Mouse (Mus musculus) MEL (cell line): ENCODE measurements at regions not wholly inside any gene's neighbourhood (a gene's known extent, or its start where the extent isn't known, plus 50 kb on each side); places are given as distances from the start of the nearest gene placed in this dataset.

Experiments used
- CTCF ChIP-seq, 3 experiments: IDR thresholded peaks in 2 of 3; conservative IDR thresholded peaks in 1 of 3; 2 replicates each; pipeline ENCODE4 v1.5.1; 2011 to 2012; ENCODE audit warnings: low read length in 3 of 3, low read depth in 2 of 3, mild to moderate bottlenecking in 2 of 3, improper control_type of control experiment in 1 of 3, inconsistent platforms in 1 of 3, mixed read lengths in 1 of 3, moderate library complexity in 1 of 3; ENCODE audit not compliant: control insufficient read depth in 1 of 3, insufficient read depth in 1 of 3, poor library complexity in 1 of 3, severe bottlenecking in 1 of 3
- ETS1 ChIP-seq: IDR thresholded peaks from 2 replicates; pipeline ENCODE4 v1.6.1; 2012; ENCODE audit warnings: low read depth, mild to moderate bottlenecking, inconsistent platforms, low read length, improper control_type of control experiment, moderate library complexity
- GATA1 ChIP-seq: IDR thresholded peaks from 2 replicates; pipeline ENCODE4 v1.6.1; 2011; ENCODE audit warnings: low read depth, low read length, improper control_type of control experiment
- MAFK ChIP-seq: IDR thresholded peaks from 2 replicates; pipeline ENCODE4 v1.6.1; 2011; ENCODE audit warnings: low read depth, mild to moderate bottlenecking, low read length, improper control_type of control experiment, borderline replicate concordance
- MEF2A ChIP-seq: IDR thresholded peaks from 2 replicates; pipeline ENCODE4 v1.6.1; 2014; ENCODE audit warnings: low read depth, mild to moderate bottlenecking, inconsistent platforms, low read length, improper control_type of control experiment; ENCODE audit not compliant: poor library complexity, insufficient replicate concordance, severe bottlenecking; ENCODE audit errors: extremely low read depth
- MYB ChIP-seq: IDR thresholded peaks from 2 replicates; pipeline ENCODE4 v1.6.1; 2011; ENCODE audit warnings: mild to moderate bottlenecking, low read depth, low read length, improper control_type of control experiment
- MYC ChIP-seq: IDR thresholded peaks from 2 replicates; pipeline ENCODE4 v1.6.1; 2011; ENCODE audit warnings: low read depth, mild to moderate bottlenecking, low read length, improper control_type of control experiment, moderate library complexity
- RCOR1 ChIP-seq: IDR thresholded peaks from 2 replicates; pipeline ENCODE4 v1.6.1; 2012; ENCODE audit warnings: low read depth, mild to moderate bottlenecking, inconsistent platforms, low read length, improper control_type of control experiment
- SMC3 ChIP-seq: IDR thresholded peaks from 2 replicates; pipeline ENCODE4 v1.6.1; 2011; ENCODE audit warnings: low read depth, low read length, improper control_type of control experiment
- TCF12 ChIP-seq: IDR thresholded peaks from 2 replicates; pipeline ENCODE4 v1.6.1; 2014; ENCODE audit warnings: low read depth, mild to moderate bottlenecking, inconsistent platforms, low read length, improper control_type of control experiment, moderate library complexity
- USF1 ChIP-seq: IDR thresholded peaks from 2 replicates; pipeline ENCODE4 v1.6.1; 2014; ENCODE audit warnings: low read depth, mild to moderate bottlenecking, inconsistent platforms, low read length, improper control_type of control experiment, moderate library complexity

GRCm38 (mm10) chr2:17941921-17942320 lies 54.8 kb downstream of the H2al2a start:
- no peak for TF ChIP-seq TCF12
- TF ChIP-seq GATA1: no peak
- TF ChIP-seq MYC: no peak
- TF ChIP-seq ETS1: no peak
- TF ChIP-seq USF1: no peak
- no peak for TF ChIP-seq SMC3
- no peak for TF ChIP-seq CTCF (IDR thresholded peaks at IDR 0.05 in 2 of 3, conservative IDR thresholded peaks at IDR 0.05 in 1 of 3; ENCODE audit: control insufficient read depth in 1 of 3, insufficient read depth in 1 of 3, low read depth in 2 of 3, low read length in 3 of 3, poor library complexity in 1 of 3, severe bottlenecking in 1 of 3)
- TF ChIP-seq MYB: no peak
- TF ChIP-seq MAFK: no peak
- no peak for TF ChIP-seq RCOR1
- TF ChIP-seq MEF2A: no peak
